Mouse (Mus musculus): ENCODE data around the gene Cldn9.

The Cldn9 gene

GRCm38 (mm10) chr17:23644613-23645495 lies 39.0 kb downstream of the Cldn9 start, which contains the start of gene Mmp25:
Gene Mmp25 (minus strand): TSS chr17:23645277.
- no peak for DNase-seq
